Mouse (Mus musculus) MEL (cell line): ENCODE measurements around the gene Slc1a7.

Source experiments
- BHLHE40 ChIP-seq: IDR thresholded peaks from 2 replicates; pipeline ENCODE4 v1.6.1; 2012; ENCODE audit warnings: low read depth, mild to moderate bottlenecking, inconsistent platforms, low read length, improper control_type of control experiment, borderline replicate concordance
- CTCF ChIP-seq, 3 experiments: IDR thresholded peaks in 2 of 3; conservative IDR thresholded peaks in 1 of 3; 2 replicates each; pipeline ENCODE4 v1.5.1; 2011 to 2012; ENCODE audit warnings: low read length in 3 of 3, low read depth in 2 of 3, mild to moderate bottlenecking in 2 of 3, improper control_type of control experiment in 1 of 3, inconsistent platforms in 1 of 3, mixed read lengths in 1 of 3, moderate library complexity in 1 of 3; ENCODE audit not compliant: control insufficient read depth in 1 of 3, insufficient read depth in 1 of 3, poor library complexity in 1 of 3, severe bottlenecking in 1 of 3
- GATA1 ChIP-seq: IDR thresholded peaks from 2 replicates; pipeline ENCODE4 v1.6.1; 2011; ENCODE audit warnings: low read depth, low read length, improper control_type of control experiment
- NRF1 ChIP-seq: IDR thresholded peaks from 2 replicates; pipeline ENCODE4 v1.6.1; 2014; ENCODE audit warnings: low read depth, mild to moderate bottlenecking, inconsistent platforms, low read length, improper control_type of control experiment, moderate library complexity; ENCODE audit not compliant: poor library complexity, insufficient read depth, severe bottlenecking
- USF1 ChIP-seq: IDR thresholded peaks from 2 replicates; pipeline ENCODE4 v1.6.1; 2014; ENCODE audit warnings: low read depth, mild to moderate bottlenecking, inconsistent platforms, low read length, improper control_type of control experiment, moderate library complexity

- no peak for TF ChIP-seq CTCF (IDR thresholded peaks at IDR 0.05 in 2 of 3, conservative IDR thresholded peaks at IDR 0.05 in 1 of 3; ENCODE audit: control insufficient read depth in 1 of 3, insufficient read depth in 1 of 3, low read depth in 2 of 3, low read length in 3 of 3, poor library complexity in 1 of 3, severe bottlenecking in 1 of 3)
- TF ChIP-seq BHLHE40 = no peak
- TF ChIP-seq GATA1 = no peak
- TF ChIP-seq NRF1 = no peak
- TF ChIP-seq USF1 = no peak
Observed at GRCm38 (mm10) chr4:108018241-108018923, 50.2 kb downstream of the Slc1a7 start.
